Mouse (Mus musculus): ENCODE results near the gene Oas1f. TPM values are rescaled to one million over a fixed set of nuclear protein-coding genes. Genes with fewer than 3 reads are reported as not detected.
"Not testable (repeated sequence)": the region's sequence is repeated elsewhere in the genome, so short reads cannot be mapped to it uniquely, and the experiment has no call there.

Gene Oas1f
- polyA plus RNA-seq, 1 experiment from 2014 or later, result not detected

GRCm38 (mm10) chr5:120881681-120882080 is 34.5 kb downstream of the Oas1f start:
- not testable (repeated sequence) for H3K27ac ChIP-seq; H3K36me3 ChIP-seq; H3K4me3 ChIP-seq; H3K9me3 ChIP-seq; H3K4me1 ChIP-seq; H3K27me3 ChIP-seq (ENCODE audit: insufficient read depth, poor library complexity, severe bottlenecking); DNase-seq (ENCODE audit: low spot score)
- 79% methylated on average over 6 of the region's 6 CpGs for WGBS

- H3K4me1 ChIP-seq; H3K4me3 ChIP-seq; H3K27me3 ChIP-seq (ENCODE audit: insufficient read depth, poor library complexity, severe bottlenecking); H3K9me3 ChIP-seq; H3K36me3 ChIP-seq; H3K27ac ChIP-seq: not testable (repeated sequence)
- WGBS, result 21% methylated on average over 6 of the region's 9 CpGs
- DNase-seq (ENCODE audit: low spot score), result peak; percentile 28
Measured at GRCm38 (mm10) chr5:120887413-120887812, 40.2 kb downstream of the Oas1f start, which contains the start of gene Oas1g. TSS of gene Oas1g (minus strand) at chr5:120887613.

GRCm38 (mm10) chr5:120887831-120888230 is 40.7 kb downstream of the Oas1f start:
- WGBS, result 42% methylated on average over 6 of the region's 6 CpGs
- H3K4me1 ChIP-seq, result no peaks in the 10 kb centered on the region
- H3K27me3 ChIP-seq (ENCODE audit: insufficient read depth, poor library complexity, severe bottlenecking), result no peaks in the 10 kb centered on the region
- no peak for DNase-seq (ENCODE audit: low spot score)
- H3K36me3 ChIP-seq, result no peaks in the 10 kb centered on the region
- H3K27ac ChIP-seq, result no peak overlapping the region
- H3K9me3 ChIP-seq, result no peaks in the 10 kb centered on the region
- no peak overlapping the region for H3K4me3 ChIP-seq

GRCm38 (mm10) chr5:120888294-120888815 is 41.2 kb downstream of the Oas1f start:
- not testable (repeated sequence) for H3K27ac ChIP-seq; H3K4me1 ChIP-seq; H3K36me3 ChIP-seq; H3K4me3 ChIP-seq; H3K9me3 ChIP-seq; H3K27me3 ChIP-seq (ENCODE audit: insufficient read depth, poor library complexity, severe bottlenecking)
- DNase-seq (ENCODE audit: low spot score), result peak; percentile 7
- WGBS, result 27% methylated on average over 4 of the region's 4 CpGs

GRCm38 (mm10) chr5:120890026-120890425 is 42.9 kb downstream of the Oas1f start:
- Histone ChIP-seq H3K27me3 (ENCODE audit: insufficient read depth, poor library complexity, severe bottlenecking) (no peaks in the 10 kb centered on the region), H3K9me3 (no peaks in the 10 kb centered on the region), H3K4me1 (no peaks in the 10 kb centered on the region), H3K36me3 (no peaks in the 10 kb centered on the region), H3K27ac (no peak overlapping the region), H3K4me3 (no peak overlapping the region)
- 59% methylated on average over 2 of the region's 2 CpGs for WGBS
- peak; percentile 36 for DNase-seq (ENCODE audit: low spot score)

GRCm38 (mm10) chr5:120890991-120891390 is 43.8 kb downstream of the Oas1f start:
- no peak overlapping the region for H3K4me3 ChIP-seq
- H3K9me3 ChIP-seq, result no peaks in the 10 kb centered on the region
- H3K4me1 ChIP-seq, result no peaks in the 10 kb centered on the region
- DNase-seq (ENCODE audit: low spot score), result peak; percentile 60
- H3K36me3 ChIP-seq, result no peaks in the 10 kb centered on the region
- WGBS, result 63% methylated on average over 3 of the region's 3 CpGs
- H3K27ac ChIP-seq, result no peak overlapping the region
- H3K27me3 ChIP-seq (ENCODE audit: insufficient read depth, poor library complexity, severe bottlenecking), result no peaks in the 10 kb centered on the region

- peak; percentile 50 for DNase-seq (ENCODE audit: low spot score)
- not testable (repeated sequence) for H3K36me3 ChIP-seq; H3K27ac ChIP-seq; H3K4me3 ChIP-seq; H3K9me3 ChIP-seq; H3K27me3 ChIP-seq (ENCODE audit: insufficient read depth, poor library complexity, severe bottlenecking); H3K4me1 ChIP-seq
- 70% methylated on average over 2 of the region's 2 CpGs for WGBS
Measured at GRCm38 (mm10) chr5:120891566-120892242, 44.5 kb downstream of the Oas1f start.

- Histone ChIP-seq H3K36me3 (no peaks in the 10 kb centered on the region), H3K4me1 (no peaks in the 10 kb centered on the region), H3K4me3 (no peak overlapping the region), H3K27ac (no peak overlapping the region), H3K9me3 (no peaks in the 10 kb centered on the region), H3K27me3 (ENCODE audit: insufficient read depth, poor library complexity, severe bottlenecking) (no peaks in the 10 kb centered on the region)
- 63% methylated on average over 2 of the region's 2 CpGs for WGBS
- DNase-seq (ENCODE audit: low spot score), result peak; percentile 14
Measured at GRCm38 (mm10) chr5:120892243-120892660, 45.1 kb downstream of the Oas1f start.

GRCm38 (mm10) chr5:120893866-120894265 is 46.7 kb downstream of the Oas1f start:
- peak; percentile 58 for DNase-seq (ENCODE audit: low spot score)
- not testable (repeated sequence) for H3K9me3 ChIP-seq
- 81% methylated on average over 4 of the region's 4 CpGs for WGBS

GRCm38 (mm10) chr5:120894692-120895091 is 47.5 kb downstream of the Oas1f start:
- not testable (repeated sequence) for H3K4me3 ChIP-seq; DNase-seq (ENCODE audit: low spot score); H3K4me1 ChIP-seq; H3K27me3 ChIP-seq (ENCODE audit: insufficient read depth, poor library complexity, severe bottlenecking); H3K36me3 ChIP-seq; H3K9me3 ChIP-seq; H3K27ac ChIP-seq
- WGBS, result 68% methylated on average over 2 of the region's 2 CpGs

More at GRCm38 (mm10) chr5:120893866-120894265, 46.7 kb downstream of the Oas1f start:
- H3K27me3 ChIP-seq (ENCODE audit: insufficient read depth, poor library complexity, severe bottlenecking); H3K4me3 ChIP-seq; H3K36me3 ChIP-seq; H3K4me1 ChIP-seq; H3K27ac ChIP-seq: not testable (repeated sequence)

- no peaks in the 10 kb centered on the region for H3K4me1 ChIP-seq
- H3K9me3 ChIP-seq, result no peaks in the 10 kb centered on the region
- no peaks in the 10 kb centered on the region for H3K27me3 ChIP-seq (ENCODE audit: insufficient read depth, poor library complexity, severe bottlenecking)
- 79% methylated on average over 11 of the region's 11 CpGs for WGBS
- no peak overlapping the region for H3K27ac ChIP-seq
- DNase-seq (ENCODE audit: low spot score), result peak; percentile 63
- no peak overlapping the region for H3K4me3 ChIP-seq
- no peaks in the 10 kb centered on the region for H3K36me3 ChIP-seq
Measured at GRCm38 (mm10) chr5:120895231-120895900, 48.2 kb downstream of the Oas1f start.

GRCm38 (mm10) chr5:120898307-120898706 is 51.1 kb downstream of the Oas1f start:
- WGBS, result 80% methylated on average over 6 of the region's 6 CpGs
- peak; percentile 47 for DNase-seq (ENCODE audit: low spot score)
- no peaks in the 10 kb centered on the region for H3K4me1 ChIP-seq

GRCm38 (mm10) chr5:120898726-120899125 is 51.6 kb downstream of the Oas1f start:
- DNase-seq (ENCODE audit: low spot score), result peak; percentile 35

More at GRCm38 (mm10) chr5:120898307-120898706, 51.1 kb downstream of the Oas1f start:
- H3K27me3 ChIP-seq (ENCODE audit: insufficient read depth, poor library complexity, severe bottlenecking), result no peaks in the 10 kb centered on the region
- H3K4me3 ChIP-seq, result no peak overlapping the region
- H3K9me3 ChIP-seq, result no peaks in the 10 kb centered on the region
- H3K36me3 ChIP-seq, result no peaks in the 10 kb centered on the region
- no peak overlapping the region for H3K27ac ChIP-seq

More at GRCm38 (mm10) chr5:120898726-120899125, 51.6 kb downstream of the Oas1f start:
- Histone ChIP-seq H3K4me1 (no peaks in the 10 kb centered on the region), H3K4me3 (no peak overlapping the region), H3K27ac (no peak overlapping the region), H3K9me3 (no peaks in the 10 kb centered on the region), H3K36me3 (no peaks in the 10 kb centered on the region), H3K27me3 (ENCODE audit: insufficient read depth, poor library complexity, severe bottlenecking) (no peaks in the 10 kb centered on the region)

Data from heart, embryonic 10.5 days (tissue).